Mouse (Mus musculus) embryonic facial prominence, embryonic 11.5 days (tissue): Measurements from ENCODE around the gene E2f2. TPM values are rescaled to one million over a fixed set of nuclear protein-coding genes. Genes with fewer than 3 reads are reported as not detected.

Experiments used
- ATAC-seq: fragments of 200-750 bp; cut with Nextera tagmentation; replicated peaks from 2 replicates; pipeline ENCODE4 v1.8.0; 2017; ENCODE audit warnings: low read depth; ENCODE audit not compliant: insufficient number of reproducible peaks, low FRiP score, low TSS enrichment
- DNase-seq: peaks from one replicate; pipeline ENCODE4 v3.0.0-alpha.2; 2015; ENCODE audit warnings: low spot score
- H3K27ac ChIP-seq: fragments of 300-500 bp; sonication (generic); replicated peaks from 2 replicates; pipeline ENCODE4 v1.5.1; 2014; ENCODE audit warnings: mild to moderate bottlenecking, low read depth, low read length, control low read depth
- H3K27me3 ChIP-seq: fragments of 300-500 bp; sonication (generic); 2 replicates; pipeline ENCODE4 v1.6.1; 2014; ENCODE audit warnings: mild to moderate bottlenecking, low read length, moderate library complexity, mixed read lengths; ENCODE audit not compliant: control insufficient read depth, insufficient read depth
- H3K36me3 ChIP-seq: fragments of 300-500 bp; sonication (generic); replicated peaks from 2 replicates; pipeline ENCODE4 v1.6.1; 2014; ENCODE audit warnings: low read depth, mild to moderate bottlenecking, low read length, moderate library complexity, mixed read lengths; ENCODE audit not compliant: control insufficient read depth, insufficient read depth
- H3K4me1 ChIP-seq: fragments of 300-500 bp; sonication (generic); 2 replicates; pipeline ENCODE4 v1.6.1; 2014; ENCODE audit warnings: low read length, mixed read lengths; ENCODE audit not compliant: control insufficient read depth, insufficient read depth
- H3K4me2 ChIP-seq: fragments of 300-500 bp; sonication (generic); 2 replicates; pipeline ENCODE4 v1.6.1; 2014; ENCODE audit warnings: low read depth, mild to moderate bottlenecking, control low read depth, low read length, moderate library complexity
- H3K4me3 ChIP-seq: fragments of 300-500 bp; sonication (generic); 2 replicates; pipeline ENCODE4 v1.5.1; 2014; ENCODE audit warnings: low read depth, low read length, control low read depth
- H3K9ac ChIP-seq: fragments of 300-500 bp; sonication (generic); replicated peaks from 2 replicates; pipeline ENCODE4 v1.6.1; 2014; ENCODE audit warnings: mild to moderate bottlenecking, control low read depth, low read length
- H3K9me3 ChIP-seq: fragments of 300-500 bp; sonication (generic); replicated peaks from 2 replicates; pipeline ENCODE4 v1.6.1; 2016; ENCODE audit warnings: mild to moderate bottlenecking, low read length, inconsistent platforms, mixed read lengths; ENCODE audit not compliant: control insufficient read depth
- WGBS: fragments of 180-500 bp; shearing (Covaris S2); extraction: QIAGEN DNeasy Blood & Tissue Kit; methylation state at CpG from one replicate; pipeline ENCODE4 v1.1.7; 2014; 5-methylcytosine and 5-hydroxymethylcytosine counted together
- polyA plus RNA-seq: library from polyadenylated mRNA; unstranded; fragments of >200 nt; fragmentation: Nextera tagmentation; extraction: Ambion mirVana; gene quantifications from 2 replicates; pipeline ENCODE4 v1.2.1, GENCODE M21; 2014

The E2f2 gene
- polyA plus RNA-seq, result 5.0 and 6.1 TPM in 2 replicates

GRCm38 (mm10) chr4:136172011-136172541 lies at the start of gene E2f2:
Gene E2f2, plus strand, starts transcription at chr4:136172394.
- Histone ChIP-seq H3K27ac (0 out of 2 replicates have a peak within 1 kb of the TSS, but pooled peaks have one; percentile 47), H3K4me3 (peak within 1 kb of the TSS; percentile 77), H3K4me1 (peaks cover 3% of the 10 kb centered on the region), H3K9ac (peak within 1 kb of the TSS; percentile 80), H3K36me3 (no peaks in the 10 kb centered on the region), H3K9me3 (no peaks in the 10 kb centered on the region), H3K27me3 (no peaks in the 10 kb centered on the region), H3K4me2 (peak within 1 kb of the TSS; percentile 98)
- WGBS, result 1% methylated on average over 35 of the region's 35 CpGs
- ATAC-seq (no peak), DNase-seq (peak; percentile 85)

- Histone ChIP-seq H3K27me3 (no peaks in the 10 kb centered on the region), H3K4me2 (no peak overlapping the region), H3K9me3 (no peaks in the 10 kb centered on the region), H3K9ac (no peak overlapping the region), H3K4me3 (no peak overlapping the region), H3K27ac (no peak overlapping the region), H3K4me1 (no peaks in the 10 kb centered on the region), H3K36me3 (no peaks in the 10 kb centered on the region)
- DNase-seq (no peak), ATAC-seq (no peak)
- 70% methylated on average over 8 of the region's 8 CpGs for WGBS
Observed at GRCm38 (mm10) chr4:136123111-136123791, 48.9 kb upstream of the E2f2 start.

GRCm38 (mm10) chr4:136123792-136124161 lies 48.4 kb upstream of the E2f2 start:
- Histone ChIP-seq H3K27me3 (no peaks in the 10 kb centered on the region), H3K4me1 (no peaks in the 10 kb centered on the region), H3K36me3 (no peaks in the 10 kb centered on the region), H3K4me3 (no peak overlapping the region), H3K27ac (no peak overlapping the region), H3K9me3 (no peaks in the 10 kb centered on the region), H3K9ac (no peak overlapping the region), H3K4me2 (no peak overlapping the region)
- whole genome bisulfite sequencing, result 84% methylated on average over 3 of the region's 3 CpGs
- DNase-seq, result no peak
- ATAC-seq, result no peak

GRCm38 (mm10) chr4:136124581-136124980 lies 47.6 kb upstream of the E2f2 start:
- no peaks in the 10 kb centered on the region for H3K4me1 ChIP-seq
- H3K4me2 ChIP-seq, result no peak overlapping the region
- H3K27ac ChIP-seq, result no peak overlapping the region
- H3K27me3 ChIP-seq, result no peaks in the 10 kb centered on the region
- no peak overlapping the region for H3K4me3 ChIP-seq
- ATAC-seq (no peak), DNase-seq (no peak)
- no peaks in the 10 kb centered on the region for H3K36me3 ChIP-seq
- no peak overlapping the region for H3K9ac ChIP-seq
- 100% methylated on average over 4 of the region's 4 CpGs for whole genome bisulfite sequencing
- no peaks in the 10 kb centered on the region for H3K9me3 ChIP-seq

GRCm38 (mm10) chr4:136125458-136125857 lies 46.7 kb upstream of the E2f2 start:
- Histone ChIP-seq H3K27me3 (no peaks in the 10 kb centered on the region), H3K4me1 (no peaks in the 10 kb centered on the region), H3K27ac (no peak overlapping the region), H3K9ac (no peak overlapping the region), H3K4me2 (no peak overlapping the region), H3K4me3 (no peak overlapping the region), H3K36me3 (no peaks in the 10 kb centered on the region), H3K9me3 (no peaks in the 10 kb centered on the region)
- WGBS, result 92% methylated on average over 11 of the region's 11 CpGs
- ATAC-seq (no peak), DNase-seq (no peak)

GRCm38 (mm10) chr4:136126019-136126418 lies 46.2 kb upstream of the E2f2 start:
- 66% methylated on average over 5 of the region's 5 CpGs for WGBS
- Histone ChIP-seq H3K9me3 (no peaks in the 10 kb centered on the region), H3K36me3 (no peaks in the 10 kb centered on the region), H3K9ac (no peak overlapping the region), H3K4me1 (no peaks in the 10 kb centered on the region), H3K27ac (0 out of 2 replicates have a peak overlapping the region, but pooled peaks have one; percentile 8), H3K27me3 (no peaks in the 10 kb centered on the region), H3K4me3 (no peak overlapping the region), H3K4me2 (no peak overlapping the region)
- DNase-seq, result no peak
- ATAC-seq, result no peak

- Histone ChIP-seq H3K9ac (no peak overlapping the region), H3K27ac (no peak overlapping the region)
Observed at GRCm38 (mm10) chr4:136127670-136128069, 44.5 kb upstream of the E2f2 start.

GRCm38 (mm10) chr4:136129842-136130241 lies 42.4 kb upstream of the E2f2 start:
- Histone ChIP-seq H3K4me2 (no peak overlapping the region), H3K36me3 (no peaks in the 10 kb centered on the region), H3K4me1 (peaks cover 7% of the 10 kb centered on the region; the same call in 1 of the 2 replicates), H3K9ac (no peak overlapping the region), H3K4me3 (no peak overlapping the region), H3K9me3 (no peaks in the 10 kb centered on the region), H3K27ac (no peak overlapping the region), H3K27me3 (no peaks in the 10 kb centered on the region)
- DNase-seq (no peak), ATAC-seq (no peak)
- WGBS, result 69% methylated on average over 1 of the region's 1 CpGs

More at GRCm38 (mm10) chr4:136127670-136128069, 44.5 kb upstream of the E2f2 start:
- 71% methylated on average over 13 of the region's 13 CpGs for WGBS
- H3K36me3 ChIP-seq, result no peaks in the 10 kb centered on the region
- DNase-seq (no peak), ATAC-seq (no peak)
- no peak overlapping the region; the same call in 1 of the 2 replicates for H3K4me2 ChIP-seq
- H3K4me3 ChIP-seq, result no peak overlapping the region
- H3K4me1 ChIP-seq, result no peaks in the 10 kb centered on the region
- H3K27me3 ChIP-seq, result no peaks in the 10 kb centered on the region
- H3K9me3 ChIP-seq, result no peaks in the 10 kb centered on the region
